Mouse (Mus musculus) layer of hippocampus, postnatal 36 days (tissue): ENCODE measurements around the gene Il6ra. TPM values are rescaled to one million over a fixed set of nuclear protein-coding genes. Genes with fewer than 3 reads are reported as not detected.

Experiments used
- DNase-seq, 2 experiments: peaks; one replicate each; pipeline ENCODE4 v3.0.0; 2022
- total RNA-seq, 2 experiments: library from RNA; stranded (reverse); gene quantifications; 2 replicates each; pipeline ENCODE4 v1.2.3; 2021

Gene Il6ra
- total RNA-seq, result 1 to 10 TPM; 6.3 to 7.7 TPM

GRCm38 (mm10) chr3:89912543-89913391, at the start of gene Il6ra:
Il6ra (minus strand) TSS chr3:89913196.
- DNase-seq, result peak; percentile 78 to 83

DNA sequence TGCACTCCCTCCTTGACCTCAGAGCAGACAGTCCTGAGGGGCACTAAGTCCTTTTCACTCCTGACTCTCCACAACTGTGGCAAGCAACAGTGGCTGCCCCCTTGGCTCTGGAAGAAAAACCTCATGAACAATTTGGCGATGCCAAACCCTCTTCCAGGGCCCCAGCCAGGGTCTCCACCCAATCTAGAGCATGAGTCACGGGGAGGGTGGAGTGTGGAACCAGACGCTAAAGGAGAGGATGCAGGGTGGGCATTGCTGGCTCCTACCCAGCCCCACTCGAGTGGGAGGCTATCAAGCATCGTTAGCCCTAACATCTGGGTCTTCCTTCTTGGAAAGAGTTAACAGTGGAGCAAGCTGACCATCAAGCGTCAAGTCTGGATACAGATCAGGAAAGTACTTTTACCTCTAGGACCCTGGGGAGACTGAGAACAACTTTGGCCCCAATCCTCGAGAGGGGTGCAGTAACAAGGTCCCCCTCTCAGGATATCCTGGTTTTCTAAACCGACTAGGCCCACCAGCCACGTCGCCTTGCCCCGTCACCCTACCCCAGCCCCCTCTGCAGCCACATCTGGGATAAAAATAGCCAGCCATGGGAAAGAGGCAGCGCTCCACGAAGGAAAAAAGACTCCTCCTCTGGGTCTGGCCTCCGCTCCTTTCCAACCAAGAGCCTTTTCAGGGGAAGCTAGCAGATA, 49.2 kb upstream of the Il6ra start:
- no peak for DNase-seq

- DNase-seq, result no peak
These were observed 48.4 kb upstream of the Il6ra start for GRCm38 (mm10) chr3:89961436-89961835.

- peak; percentile 94 to 96 for DNase-seq
These were observed 47.5 kb upstream of the Il6ra start for GRCm38 (mm10) chr3:89960469-89960868.

DNA sequence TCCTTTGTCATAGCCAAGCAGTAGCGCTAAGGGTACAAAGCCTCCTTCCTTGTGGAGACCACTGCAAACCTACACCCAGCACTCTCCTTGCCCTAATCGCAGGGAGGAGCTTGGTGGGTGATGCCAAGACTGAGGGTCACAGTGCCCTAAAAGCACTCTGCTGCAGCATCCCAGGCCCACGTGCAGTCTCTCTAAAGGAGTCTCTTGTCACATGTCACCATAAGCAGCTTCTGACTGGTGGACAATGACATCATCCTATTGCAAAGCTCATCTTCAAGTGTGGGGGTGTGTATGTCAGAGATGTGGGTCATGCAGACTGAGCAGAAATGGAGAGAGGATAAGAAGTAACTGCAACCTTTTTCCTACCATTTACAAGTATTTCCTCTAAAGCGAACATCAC, 46.4 kb upstream of the Il6ra start:
- no peak for DNase-seq

DNA sequence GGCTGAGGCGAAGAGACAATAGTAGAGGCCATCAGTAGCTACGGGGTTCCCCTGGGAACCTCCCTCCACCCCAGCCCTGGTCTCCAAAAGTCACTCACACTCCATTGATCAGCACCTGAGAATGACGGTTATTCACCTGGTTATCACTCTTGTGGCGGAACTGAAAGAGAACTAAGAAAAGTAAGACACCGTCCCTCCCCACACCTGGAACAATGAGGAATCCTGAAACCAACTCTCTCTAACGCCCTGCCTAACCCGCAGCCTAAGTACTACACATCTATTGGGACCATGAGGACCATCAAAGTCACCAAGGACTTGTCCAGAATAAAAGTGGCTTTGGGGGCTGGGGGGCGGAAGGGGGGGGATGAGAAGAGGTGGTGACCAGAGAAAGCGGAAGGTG, 44.9 kb upstream of the Il6ra start:
- DNase-seq, result no peak

GRCm38 (mm10) chr3:89956177-89956971, 43.4 kb upstream of the Il6ra start:
- DNase-seq, result no peak

- DNase-seq, result peak; percentile 69 to 71
These were observed 40.4 kb upstream of the Il6ra start for GRCm38 (mm10) chr3:89953420-89953819.

DNA sequence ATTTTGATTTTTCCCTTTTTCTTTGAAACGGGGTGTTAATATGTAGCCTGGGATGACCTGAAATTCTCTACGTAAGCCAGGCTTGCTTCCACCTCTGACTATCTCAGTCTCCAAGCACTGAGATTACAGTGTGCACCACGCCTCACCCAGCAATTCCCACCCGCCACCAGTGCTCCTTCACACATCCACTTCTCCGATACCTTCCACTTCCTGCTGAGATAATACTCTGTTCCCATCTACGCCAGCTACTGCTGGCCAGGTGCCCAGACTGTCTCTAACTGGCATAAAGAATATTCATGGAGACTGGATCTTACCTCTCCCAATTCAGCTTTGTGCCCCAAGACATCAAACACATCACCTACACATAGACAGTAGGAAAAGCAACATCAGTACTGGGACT, 35.7 kb upstream of the Il6ra start:
- DNase-seq, result no peak

DNA sequence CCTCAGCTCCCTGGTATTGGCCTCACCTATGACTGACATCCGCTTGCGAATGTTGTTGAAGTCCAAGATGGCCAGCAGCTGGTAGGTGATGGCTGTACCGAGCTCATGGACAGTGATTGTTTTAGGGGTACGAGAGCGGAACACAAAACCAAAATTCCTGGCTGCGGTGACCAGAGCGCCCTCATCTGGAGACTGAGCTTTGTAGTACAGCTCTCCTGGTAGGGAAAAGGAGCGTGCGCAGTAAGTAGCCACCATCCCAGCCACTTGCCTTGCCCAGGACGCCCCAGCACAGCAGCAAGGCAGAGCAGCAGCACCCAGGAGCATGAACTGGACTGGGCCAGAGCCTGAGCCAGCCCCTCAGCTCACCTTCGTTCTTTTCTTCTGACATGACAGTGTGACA, 35.0 kb upstream of the Il6ra start:
- no peak for DNase-seq

DNA sequence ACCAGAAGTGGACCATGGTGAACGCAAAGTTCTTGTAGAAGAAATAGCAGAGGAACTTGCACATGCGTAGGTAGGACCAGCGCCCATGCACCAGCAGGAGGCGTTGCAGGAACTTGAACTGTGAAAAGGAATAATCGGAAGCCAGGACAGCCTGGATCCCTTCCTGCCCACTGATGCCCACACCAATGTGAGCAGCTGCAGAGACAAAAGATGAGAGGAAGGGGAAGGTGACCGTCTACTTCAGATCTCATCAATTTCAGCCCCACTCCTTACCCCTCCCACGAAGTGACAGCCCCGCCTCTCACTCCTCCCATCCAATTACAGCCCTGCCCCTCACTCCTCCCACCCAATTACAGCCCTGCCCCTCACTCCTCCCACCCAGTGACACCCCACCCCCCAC, 32.0 kb upstream of the Il6ra start:
- no peak for DNase-seq

GRCm38 (mm10) chr3:89942894-89943293, 29.9 kb upstream of the Il6ra start:
- no peak for DNase-seq

DNA sequence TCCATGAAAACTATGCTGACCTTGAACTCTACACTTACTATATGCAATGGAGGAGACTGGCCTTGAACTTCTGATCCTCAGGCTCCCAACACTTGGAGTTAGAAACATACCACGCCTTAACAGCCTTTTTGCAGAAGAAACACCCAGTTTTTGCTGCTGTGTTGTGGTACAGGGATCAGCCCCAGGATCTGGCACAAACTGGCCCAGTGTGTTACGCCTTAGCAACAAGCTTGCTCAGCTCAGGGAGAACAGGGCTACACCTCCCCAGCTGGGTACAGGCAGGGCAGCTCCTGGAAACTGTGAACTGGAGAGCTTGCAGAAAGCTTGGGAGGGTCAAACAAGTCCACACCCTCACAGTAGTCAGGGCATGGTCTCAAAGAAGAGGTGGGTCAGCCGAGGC, 23.5 kb upstream of the Il6ra start:
- DNase-seq, result no peak

DNA sequence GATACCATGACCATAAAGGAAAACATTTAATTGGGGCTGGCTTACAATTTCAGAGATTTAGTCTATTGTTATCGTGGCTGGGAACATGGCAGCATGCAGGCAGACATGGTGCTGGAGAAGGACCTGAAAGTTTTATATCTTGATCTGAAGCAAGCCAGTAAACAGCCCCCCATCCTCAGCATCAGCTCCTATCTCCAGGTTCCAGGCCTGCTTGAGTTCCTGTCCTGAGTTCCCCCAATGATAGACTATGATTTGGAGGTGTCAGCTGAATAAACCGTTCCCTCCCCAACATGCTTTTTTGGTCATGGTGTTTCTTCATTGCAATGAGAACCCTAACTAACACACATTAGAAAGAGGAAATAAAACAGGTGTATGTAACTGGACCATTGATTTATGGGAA, 19.9 kb upstream of the Il6ra start:
- DNase-seq, result no peak

- no peak for DNase-seq
These were observed 16.0 kb upstream of the Il6ra start for GRCm38 (mm10) chr3:89928956-89929355.

DNA sequence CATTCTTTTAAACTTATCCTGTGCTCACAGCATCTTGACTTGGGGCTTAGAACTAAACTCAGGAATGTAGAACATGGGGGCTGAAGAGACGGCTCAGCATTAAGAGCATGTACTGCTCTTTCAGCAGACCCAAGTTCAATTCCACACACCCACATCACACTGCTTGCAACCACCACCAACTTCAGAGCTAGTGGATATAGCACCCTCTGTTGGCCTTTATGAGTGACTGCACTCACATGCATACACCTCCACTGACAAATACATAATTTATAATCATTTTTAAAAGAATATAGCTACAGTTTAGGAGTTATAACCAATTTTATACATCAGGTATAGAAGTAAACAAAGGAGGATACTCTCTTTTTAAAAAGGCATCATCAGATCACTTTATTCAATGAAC, 13.4 kb upstream of the Il6ra start:
- no peak for DNase-seq

DNA sequence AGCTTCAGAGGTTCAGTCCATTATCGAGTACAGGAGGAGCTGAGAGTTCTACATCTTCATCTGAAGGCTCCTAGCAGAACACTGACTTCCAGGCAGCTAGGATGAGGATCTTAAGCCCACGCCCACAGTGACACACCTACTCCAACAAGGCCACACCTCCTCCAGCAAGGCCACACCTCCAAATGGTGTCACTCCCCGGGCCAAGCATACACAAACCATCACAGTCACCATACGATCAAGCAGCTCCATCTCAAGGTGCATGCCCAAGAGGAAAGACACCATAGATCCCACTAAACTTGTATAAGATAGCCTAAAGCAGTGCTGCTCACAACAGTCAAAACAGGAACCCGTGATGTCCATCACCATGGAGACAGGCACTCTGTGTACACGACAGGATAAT, 7.7 kb upstream of the Il6ra start:
- no peak for DNase-seq

GRCm38 (mm10) chr3:89917408-89917807, 4.4 kb upstream of the Il6ra start:
- no peak for DNase-seq

- DNase-seq, result no peak
These were observed 3.6 kb upstream of the Il6ra start for GRCm38 (mm10) chr3:89916622-89917021.

GRCm38 (mm10) chr3:89914700-89915099, 1.7 kb upstream of the Il6ra start:
- DNase-seq, result no peak

GRCm38 (mm10) chr3:89912108-89912542, 871 bp downstream of the Il6ra start:
- no peak for DNase-seq

DNA sequence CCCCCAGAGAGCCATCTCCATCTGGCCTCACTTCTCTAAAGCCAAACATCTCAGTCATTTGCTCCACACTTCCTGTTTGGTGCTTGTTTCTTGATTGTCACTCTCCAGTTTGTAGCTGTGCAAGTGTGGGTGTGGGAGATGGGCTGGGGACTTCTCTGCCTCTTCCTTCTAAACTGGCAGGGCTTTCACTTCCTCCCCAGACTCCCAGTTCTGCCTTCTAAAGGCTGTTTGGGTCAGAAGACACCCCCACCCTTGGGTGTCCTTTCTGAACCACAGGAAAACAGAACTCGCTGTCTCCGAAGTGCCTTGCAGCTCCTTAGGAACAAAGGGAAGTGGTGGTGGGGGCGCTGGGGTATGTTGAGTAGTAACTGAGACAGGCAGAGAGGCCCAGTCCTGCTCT, 1.8 kb downstream of the Il6ra start:
- DNase-seq, result peak; percentile 16 to 19
